Mouse (Mus musculus) urinary bladder, postnatal 36 days (tissue): Measurements from ENCODE around the gene Clasrp.
A peak's percentile ranks its signal among the peaks of the same experiment; 100 is the strongest.

Source experiments
- DNase-seq, 2 experiments: peaks; one replicate each; pipeline ENCODE4 v3.0.0; 2022; ENCODE audit warnings: low spot score in 2 of 2, mixed read lengths in 1 of 2

Clasrp gene

DNA sequence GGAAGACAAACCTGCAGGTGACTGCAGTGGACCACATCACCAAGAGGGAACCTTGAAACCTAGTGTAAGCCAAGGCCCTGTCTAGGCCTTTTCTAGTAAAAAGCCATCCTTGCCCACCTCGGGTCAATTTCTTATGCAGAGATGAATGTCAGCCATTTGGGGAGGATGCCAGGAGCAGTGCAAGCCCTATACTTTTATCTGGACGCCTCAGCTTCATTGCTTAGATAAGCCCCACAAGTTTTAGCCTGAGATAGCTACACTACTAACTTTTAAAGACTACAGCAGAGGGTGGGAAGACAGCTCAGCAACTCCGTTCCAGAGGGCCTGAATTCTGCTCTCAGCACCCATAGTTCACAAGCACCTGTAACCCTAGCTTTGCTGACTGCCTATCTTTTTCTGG is 40.4 kb downstream of the Clasrp start:
- no peak for DNase-seq

DNA sequence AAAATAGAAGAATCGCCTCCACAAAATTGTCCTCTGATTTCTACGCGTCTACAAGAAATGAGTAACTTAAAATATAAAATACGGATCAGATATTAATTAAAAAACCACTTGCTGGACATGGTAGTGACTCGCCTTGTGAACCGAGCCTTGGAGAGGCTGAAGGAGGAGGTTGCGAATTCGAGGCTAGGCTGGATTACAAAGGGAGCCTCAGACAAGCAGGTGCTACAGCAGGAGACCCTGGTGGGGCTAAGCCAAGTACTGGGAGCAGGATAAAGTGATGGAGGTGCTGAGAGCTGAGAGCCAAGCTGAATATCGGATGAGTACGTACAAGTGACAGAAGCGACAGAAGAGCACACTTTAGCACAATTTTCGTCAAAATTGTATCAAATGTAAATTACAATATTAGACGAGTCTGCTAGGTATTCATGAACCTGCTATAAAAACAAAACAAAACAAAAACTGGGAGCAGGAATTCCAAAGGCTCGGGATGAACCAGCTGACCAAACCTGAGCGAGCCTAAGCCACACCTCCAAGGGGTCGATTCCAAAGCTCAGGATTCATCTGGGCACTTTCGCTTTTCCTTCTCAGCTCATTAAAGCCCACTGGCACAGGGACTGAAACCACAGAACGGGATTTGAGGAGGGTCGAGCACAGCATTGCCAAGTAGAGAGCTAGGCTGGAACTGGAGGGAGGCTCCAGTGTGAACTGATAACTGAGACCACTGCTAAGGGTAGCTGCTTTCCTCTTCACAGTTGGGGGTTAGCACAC is 41.5 kb downstream of the Clasrp start, which contains the start of gene Ppp1r37:
Gene Ppp1r37 (minus strand): TSS at position 434 of the 768 bp plus-strand sequence.
- DNase-seq, result no peak

DNA sequence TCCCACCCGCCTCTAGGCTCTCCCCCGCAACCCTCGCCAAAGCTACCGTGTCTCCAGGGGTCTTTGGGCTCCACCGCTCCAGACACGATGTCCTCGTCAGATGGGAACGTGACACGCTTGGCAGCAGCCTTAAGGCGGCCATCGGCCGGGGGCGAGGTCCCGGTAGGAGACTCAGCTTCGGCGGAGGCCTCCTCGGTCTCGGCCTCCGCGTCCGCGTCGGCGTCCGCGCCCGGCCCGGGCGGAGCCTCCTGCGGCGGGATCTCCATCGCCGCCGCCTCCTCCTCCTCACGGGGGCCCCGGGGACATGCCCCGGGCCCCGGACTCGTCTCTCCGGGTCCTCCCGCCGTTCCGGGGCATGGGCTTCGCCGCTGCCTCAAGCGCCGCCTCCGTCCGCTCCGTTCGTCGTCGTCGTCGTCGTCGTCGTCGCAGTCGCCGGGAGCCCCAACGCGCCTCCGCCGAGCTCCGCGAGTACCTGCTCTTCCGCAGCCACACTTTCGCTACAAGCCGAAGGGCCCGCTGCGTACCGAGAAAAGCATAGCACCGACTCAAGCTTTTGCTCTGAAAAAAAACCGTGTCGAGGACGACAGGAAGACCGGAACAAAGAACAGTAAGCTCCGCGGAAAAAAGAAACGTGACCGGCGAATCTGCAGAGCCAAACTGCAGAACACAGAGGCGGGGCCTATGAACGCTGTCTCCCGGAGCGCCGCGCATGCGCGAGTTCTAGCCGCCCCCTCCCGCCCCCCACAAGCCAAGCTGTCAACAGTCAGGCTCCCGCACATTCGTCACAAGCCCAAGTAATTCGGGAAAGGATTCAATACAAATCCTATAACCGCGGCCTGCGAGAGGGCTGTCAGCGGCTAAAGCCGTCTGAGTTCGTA is 42.3 kb downstream of the Clasrp start:
- DNase-seq, result peak; percentile 81 to 84

DNA sequence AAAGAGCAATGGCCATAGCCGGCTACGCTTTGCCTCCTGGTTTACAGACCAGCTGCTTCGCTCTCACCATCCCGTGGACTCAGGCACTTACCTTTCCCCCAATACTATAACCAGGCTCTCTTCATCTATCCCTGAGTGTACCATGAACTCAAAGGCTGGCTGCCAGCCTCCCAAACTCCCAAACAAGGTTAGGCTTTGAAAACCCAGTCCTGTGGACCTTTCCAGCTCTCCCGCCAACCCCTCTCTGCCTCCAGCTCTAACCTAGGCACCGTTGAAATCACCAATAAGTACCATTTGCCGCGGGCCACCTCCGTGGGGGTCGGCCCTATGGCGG is 42.9 kb downstream of the Clasrp start:
- DNase-seq, result no peak

DNA sequence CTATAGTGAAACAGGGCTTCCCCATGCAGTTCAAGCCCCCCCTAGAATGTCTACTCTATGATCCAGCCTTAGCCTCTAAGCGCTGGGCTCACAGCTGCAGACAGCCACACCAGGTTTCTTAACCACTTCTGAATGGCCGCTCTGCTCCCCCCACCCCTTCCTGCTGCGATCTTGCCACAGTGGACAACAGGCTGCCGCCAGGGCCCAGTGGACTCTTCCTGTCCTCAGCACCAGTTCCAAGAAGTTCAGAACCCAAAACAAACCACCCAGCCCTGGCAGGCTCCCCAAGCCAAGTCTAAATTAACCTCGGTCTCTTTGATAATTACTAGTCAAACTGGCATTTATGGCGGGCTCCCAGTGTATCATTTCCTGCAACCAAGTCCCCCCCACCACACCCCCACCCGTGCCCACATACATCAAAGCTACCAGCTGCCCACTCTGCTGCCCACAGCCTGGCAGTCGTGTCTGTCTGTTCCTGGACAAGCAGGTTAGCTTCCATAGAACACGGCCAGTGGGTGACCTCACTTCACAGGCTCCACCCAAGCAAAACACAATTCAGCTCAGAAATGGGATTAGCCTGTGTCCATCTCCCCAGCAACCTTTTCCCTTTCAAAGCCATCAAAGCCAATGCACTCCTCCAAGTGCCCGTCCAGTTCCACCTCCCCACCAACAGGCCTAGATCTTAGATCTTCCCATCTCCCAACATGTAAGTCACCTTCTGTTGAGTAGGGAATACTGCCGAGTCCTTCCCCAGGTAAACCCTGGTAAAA is 43.6 kb downstream of the Clasrp start:
- DNase-seq, result no peak

DNA sequence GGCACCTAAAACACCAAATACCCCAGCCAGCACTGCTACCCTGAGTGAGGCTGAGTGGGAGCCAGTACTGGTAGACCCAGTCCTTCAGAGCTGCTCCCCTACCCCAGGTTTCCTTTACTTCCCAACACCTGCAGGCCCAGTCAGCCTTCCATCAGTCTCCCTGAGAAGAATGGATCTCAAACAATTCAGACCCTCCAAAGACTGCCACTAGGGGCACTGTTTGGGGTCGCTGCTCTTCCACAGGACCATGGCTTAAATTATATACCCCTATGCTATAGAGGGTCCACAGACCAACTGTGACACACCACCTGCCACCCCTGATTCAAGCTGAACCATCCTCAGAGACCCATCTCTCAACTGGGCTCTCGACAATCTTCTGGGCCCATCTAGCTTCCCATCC is 45.3 kb downstream of the Clasrp start:
- no peak for DNase-seq

DNA sequence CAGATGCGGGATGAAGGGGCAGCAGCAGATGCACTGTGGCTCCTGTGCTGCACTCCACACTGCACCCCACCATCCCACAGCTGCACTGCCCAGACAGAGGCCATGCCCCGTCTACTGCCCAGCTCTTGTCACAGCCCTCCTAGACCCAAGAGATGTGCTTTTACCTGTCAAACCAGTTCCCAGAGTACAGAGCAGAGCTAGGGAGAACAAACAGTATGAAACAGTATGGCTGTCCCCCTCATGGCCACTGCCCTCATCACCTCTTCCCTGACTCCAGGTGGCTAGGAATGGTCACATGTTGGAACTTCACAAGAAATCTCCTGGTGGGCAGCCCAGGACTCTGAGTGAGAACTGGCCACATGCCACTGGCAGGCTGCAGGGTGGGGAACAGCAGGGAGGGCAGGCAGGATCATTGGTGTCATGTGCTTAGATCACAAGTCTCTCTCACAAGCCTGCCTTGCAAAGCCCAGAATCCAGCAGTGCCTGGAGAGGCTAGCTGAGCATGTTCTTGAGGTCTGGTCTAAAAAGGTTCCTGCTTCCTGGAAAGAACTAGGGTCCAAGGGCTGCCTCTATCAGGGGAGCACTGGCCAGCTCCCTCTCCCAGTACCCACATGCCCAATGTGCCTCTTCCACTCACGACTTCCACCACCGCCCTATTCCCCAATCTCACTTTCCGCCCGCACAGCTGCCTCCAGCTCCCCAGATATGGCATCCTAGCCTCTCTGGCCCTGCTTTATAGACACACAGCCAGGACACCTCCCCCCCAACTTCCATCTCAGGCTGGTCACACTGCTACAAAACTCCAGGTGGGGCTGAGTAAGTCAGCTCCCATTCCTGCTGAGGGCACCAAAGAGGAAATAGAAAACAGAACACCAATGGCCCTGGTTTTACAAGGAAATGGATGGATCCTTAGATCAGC is 46.0 kb downstream of the Clasrp start:
- DNase-seq, result no peak

DNA sequence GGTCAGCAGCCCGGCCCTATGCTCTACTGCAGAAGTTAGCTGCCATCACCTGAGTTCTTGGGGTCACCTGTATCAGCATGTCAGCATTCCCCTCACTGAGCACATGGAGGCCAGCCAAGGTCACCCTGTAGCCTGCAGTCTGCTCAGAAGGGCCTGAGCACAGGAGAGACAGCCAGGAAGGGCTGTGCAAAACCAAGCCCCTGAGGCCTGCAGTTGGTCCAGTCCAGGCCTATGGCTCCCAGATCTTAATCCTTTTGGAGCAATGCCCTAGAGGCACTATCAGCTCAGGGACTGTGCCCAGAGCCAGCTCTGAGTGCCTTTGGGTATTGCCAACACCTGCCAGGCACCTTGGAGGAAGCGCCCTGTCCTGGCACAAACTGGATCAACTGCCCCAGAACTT is 47.2 kb downstream of the Clasrp start:
- DNase-seq, result no peak

DNA sequence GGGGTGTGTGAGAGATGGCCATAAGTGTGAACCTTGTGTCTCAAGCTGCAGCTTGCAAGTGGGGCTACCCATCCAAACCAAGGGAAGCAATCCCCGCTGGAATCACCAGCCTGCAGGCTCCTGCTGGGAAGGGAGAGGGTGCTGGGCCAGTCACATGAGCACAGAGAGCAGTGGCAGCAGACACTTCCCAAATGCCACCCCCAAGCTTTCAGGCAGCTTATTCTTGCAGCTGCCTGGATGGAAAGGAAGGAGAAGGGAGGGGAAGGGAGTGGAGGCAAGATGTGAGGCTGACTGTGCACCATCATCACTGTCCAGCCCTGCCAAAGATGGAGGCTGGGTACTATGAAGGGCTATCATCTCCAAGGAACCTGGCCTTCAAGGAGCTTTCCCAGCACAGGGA is 50.1 kb downstream of the Clasrp start:
- DNase-seq, result no peak

DNA sequence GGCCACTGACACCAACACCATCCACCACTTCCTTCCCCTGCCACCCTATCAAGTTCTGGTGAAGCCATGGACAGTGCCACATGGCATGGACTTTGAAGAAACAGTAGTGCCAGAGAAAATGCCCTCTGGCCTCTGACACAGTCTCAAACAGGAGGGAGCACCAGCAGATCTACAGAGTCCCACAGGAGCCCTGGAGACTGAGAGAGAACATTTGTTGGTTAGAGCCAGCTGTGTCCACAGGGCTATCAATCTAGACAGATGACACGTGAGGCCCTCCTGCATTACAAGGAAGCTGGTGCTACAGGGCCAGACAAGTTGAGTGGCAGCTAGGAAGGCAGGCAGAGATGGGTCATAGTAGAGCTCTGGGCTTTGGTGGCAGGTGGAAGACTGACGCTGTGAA is 51.8 kb downstream of the Clasrp start:
- no peak for DNase-seq

DNA sequence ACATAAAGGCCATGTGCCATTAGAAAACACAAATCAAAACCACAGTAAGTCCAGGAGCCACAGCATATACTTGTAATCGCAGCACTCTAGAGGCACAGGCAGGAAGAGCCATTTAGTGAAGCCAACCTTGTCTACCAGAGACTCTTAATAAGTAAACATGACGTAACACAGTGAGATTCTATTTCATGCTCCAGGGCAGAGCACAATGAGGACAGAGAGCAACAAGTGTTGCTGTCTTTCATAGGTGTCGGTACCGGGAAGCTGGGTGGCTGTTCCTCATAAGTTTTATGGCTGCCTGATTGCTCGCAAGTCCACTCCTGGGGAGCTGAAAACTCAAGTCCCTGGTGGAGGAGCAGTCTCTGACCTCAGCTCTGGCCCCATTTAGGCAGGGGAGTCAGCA is 52.7 kb downstream of the Clasrp start:
- no peak for DNase-seq

DNA sequence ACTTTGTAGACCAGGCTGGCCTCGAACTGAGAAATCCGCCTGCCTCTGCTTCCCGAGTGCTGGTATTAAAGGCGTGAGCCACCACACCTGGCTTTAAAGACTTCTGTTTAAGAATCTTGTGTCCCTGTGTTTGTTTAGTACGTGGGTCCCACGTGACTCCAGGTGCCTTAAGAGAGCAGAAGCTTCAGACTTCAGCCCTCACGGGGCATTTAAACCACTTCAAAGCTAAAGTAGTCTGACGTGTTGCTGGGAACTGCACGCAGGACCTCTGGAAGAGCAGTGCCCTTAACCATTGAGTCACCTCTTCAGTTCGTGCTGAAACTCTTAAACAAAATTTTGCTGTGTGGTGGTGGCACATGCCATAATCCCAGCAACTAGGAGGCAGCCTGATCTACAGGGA is 54.9 kb downstream of the Clasrp start:
- no peak for DNase-seq

DNA sequence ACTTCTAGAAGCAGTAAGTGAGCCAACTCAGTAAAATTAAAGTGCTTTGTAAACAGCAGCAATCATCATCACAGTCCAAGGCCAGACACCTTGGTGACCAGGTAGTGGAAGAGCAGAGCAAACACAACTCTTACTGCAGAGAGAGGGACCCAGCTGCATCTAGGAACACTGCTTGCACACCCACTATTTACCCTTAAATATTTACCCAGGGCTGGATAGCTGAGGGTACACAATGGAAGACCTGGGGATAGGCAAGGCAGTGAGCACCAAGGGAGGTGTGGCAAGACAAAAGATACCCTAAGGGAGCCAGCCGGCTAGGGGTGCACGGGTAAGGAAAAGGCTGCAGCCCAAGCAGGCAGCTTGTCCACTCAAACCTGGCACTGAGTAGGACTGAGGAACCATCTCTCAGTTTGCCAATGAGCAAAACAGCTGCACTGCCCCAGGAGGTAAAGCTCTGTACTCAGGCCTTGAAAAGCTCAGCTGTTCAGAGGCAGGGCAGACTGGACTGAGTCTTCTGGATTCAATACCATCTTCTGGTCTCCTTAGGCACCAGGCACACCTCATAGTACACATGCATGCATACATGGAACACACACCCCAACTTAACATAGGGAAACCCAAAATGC is 56.8 kb downstream of the Clasrp start:
- DNase-seq, result no peak

DNA sequence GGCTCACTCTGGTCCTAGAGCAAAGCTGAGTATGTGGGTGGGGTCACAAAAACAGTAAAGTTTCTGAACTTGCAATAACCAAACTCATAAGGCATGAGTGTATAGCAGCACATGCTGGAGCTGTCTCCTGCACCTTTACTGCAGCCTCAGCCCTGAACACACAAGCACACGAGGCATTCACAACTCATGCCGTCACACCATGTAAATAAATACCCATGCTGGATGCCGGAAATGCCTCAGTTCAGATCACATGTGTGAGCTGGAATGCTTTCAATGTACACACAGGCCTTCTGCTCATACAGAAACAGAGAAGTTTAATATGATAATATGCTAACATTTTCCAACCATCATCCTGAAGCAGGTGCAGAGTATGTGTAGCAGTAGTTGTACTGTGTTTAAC is 58.3 kb downstream of the Clasrp start:
- DNase-seq, result no peak

DNA sequence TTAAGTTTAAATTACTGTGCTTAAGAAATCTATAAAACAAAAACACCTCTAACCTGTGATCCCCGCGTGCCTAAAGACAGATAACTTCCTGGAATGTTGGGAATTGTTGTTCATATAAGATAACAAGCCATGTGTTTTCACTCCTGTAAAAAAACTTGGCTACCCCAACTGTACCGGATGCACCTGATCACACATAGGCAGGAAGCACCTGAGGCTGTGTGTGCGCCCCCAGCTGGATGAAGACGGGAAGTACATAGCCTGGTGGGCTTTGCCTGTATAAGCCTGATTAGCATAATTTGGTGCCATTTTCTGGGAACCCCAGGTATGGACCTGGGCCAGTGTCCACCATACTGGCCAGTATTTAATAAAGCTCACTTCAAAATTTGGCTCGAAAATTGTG is 60.7 kb downstream of the Clasrp start:
- no peak for DNase-seq

DNA sequence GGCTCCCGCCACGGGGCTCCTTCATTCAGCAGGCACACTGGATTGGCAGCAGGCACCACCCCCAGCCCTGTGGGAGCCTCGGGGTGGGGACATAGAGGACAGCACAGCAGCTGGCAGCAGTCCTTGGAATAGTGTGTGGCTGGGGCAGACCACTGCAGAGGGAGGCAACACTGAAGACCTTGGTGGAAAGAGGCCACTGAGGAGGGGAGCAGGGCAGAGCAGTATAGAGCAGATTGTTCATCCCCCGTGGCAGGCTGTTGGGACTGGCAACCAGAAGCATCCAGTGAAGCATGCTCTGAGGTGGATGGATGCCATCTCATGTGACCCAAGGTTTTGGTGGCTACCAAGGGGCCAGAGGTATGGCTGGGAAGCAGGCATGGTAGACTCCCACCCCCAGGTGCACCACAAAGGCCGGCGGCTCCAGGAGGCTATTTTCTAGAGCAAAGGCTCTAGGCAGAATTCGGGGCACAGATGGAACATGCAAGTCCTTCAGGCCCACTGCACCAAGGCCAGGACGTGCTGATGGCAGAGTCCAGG is 62.1 kb downstream of the Clasrp start:
- DNase-seq, result no peak

DNA sequence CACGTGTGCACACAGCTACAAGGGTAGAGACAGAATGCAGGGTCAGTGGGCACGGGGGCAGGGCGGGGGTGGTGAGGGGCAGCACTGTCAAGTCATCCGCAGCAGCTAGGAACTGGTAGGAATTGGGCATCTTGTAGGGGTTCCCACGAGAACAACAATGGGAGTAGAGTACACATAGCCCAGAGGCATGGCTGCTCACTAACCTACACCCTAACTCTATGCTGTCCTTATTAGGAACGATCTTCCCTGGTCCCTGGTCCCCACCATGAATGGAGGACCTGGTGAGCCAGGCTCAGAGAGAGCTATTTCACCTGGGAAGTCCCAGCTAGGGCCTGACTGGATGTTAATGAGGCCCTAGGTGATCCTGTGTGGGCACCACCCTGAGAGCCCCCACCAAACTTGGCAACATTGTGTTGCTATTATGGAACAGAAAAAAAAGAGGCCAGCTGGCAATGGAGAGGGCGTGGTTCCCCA is 62.6 kb downstream of the Clasrp start:
- no peak for DNase-seq

DNA sequence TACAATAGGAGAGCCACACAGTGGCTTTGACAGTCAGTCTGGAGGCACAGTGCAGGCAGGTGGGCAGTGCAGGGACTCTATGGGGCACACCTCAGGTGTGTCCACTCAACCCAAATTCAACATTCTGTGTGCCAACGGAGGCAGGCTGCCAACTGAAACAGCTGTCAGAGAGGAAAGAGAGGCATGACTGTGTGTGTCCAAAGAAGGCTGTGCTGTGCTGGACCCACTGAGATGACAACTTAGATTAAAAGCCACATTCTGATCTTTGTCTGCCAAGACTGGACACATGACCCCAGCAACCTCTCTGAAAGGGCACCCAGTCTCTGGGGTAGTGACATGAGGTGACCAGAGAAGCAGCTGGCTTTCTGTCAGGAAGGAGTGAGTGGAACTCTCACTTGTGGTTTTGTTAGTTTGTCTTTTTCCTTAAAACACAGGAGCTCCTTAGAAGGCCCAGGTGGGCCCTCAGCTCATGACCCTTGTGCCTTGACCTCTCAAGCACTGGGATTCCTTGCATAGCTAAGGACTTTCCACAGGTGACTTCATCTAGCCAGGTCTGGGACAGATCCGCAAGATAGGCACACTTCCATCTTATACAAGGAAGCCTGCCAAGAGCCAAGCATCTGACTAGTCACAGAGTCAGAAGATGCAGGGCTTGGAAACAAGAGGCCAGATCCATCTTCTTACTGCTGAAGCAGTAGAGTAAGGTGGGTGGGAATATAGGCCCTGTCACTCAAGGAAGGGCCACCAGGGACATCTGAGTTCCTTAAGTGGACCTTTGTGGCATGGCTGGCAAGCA is 63.3 kb downstream of the Clasrp start:
- no peak for DNase-seq

DNA sequence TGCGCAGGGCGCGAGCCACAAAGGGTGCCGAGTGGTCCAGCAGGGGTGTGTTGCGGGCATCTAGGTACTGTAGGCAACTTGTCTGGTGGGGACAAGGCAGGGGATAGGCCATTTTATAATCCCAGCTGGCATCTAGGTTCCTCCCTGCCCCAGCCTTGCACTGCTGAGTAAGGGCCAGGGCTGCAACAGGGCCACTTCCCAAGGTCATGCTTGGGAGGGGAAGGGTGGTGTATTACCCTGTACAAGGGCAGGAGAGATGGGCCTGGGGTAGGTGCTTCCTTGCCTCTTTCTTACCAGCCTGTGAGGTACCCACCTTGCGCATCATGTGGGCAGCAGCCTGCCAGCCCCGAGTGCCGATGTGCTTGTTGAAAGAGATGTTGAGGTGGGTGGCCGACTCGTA is 69.6 kb downstream of the Clasrp start:
- no peak for DNase-seq

DNA sequence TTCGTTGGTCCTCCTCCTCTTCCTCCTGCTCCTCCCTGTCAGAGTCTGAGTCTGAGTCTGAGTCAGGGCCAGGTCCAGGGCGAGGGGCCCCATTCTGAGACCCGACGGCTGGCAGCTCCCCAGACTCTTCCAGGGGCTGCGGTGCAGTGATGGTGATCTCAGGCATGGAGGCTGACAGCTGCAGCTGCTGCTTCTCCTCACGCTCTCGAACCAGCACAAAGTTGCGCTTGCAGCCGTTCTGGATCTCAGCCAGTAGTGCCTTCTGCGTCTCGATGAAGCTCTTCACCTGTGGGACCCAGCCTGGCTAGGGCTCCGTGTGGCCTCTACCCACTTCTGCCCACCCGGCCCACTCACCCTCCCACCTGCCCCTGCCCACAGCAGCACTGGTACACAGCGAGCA is 72.0 kb downstream of the Clasrp start:
- DNase-seq, result no peak
